Mouse (Mus musculus) left cerebral cortex, adult 11 months (tissue): ENCODE results near the gene Slc39a1.

Source experiments
- DNase-seq: peaks from one replicate; pipeline ENCODE4 v3.0.0; 2022; ENCODE audit warnings: low spot score

Gene Slc39a1

DNA sequence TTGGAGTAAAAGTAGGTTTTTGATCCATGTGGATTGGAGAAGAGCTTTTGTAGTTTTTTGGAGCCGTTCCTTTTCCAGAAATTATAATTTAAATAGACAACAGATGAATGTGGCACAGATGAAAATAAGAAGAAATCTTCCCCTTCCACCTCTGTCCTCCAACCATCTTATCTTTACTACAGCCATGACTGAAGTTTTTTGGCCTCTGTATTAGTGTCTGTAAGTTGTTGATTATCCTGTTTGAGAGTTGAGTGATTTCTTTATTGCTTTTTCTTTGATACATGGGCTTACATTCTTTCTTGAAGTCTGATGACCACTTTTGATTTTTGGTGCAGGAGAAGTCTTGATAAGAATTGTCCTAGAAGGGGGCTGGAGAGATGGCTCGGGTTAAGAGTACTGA, 46.7 kb downstream of the Slc39a1 start:
- no peak for DNase-seq
